Mouse (Mus musculus) spleen, adult 2 months (tissue): ENCODE measurements around the gene Nfib.

Experiments
- CTCF ChIP-seq: fragments of 200-500 bp; IDR thresholded peaks from 2 replicates; pipeline ENCODE4 v1.5.1; 2011; ENCODE audit warnings: mild to moderate bottlenecking, inconsistent platforms; ENCODE audit not compliant: insufficient read depth, insufficient read length, insufficient replicate concordance; ENCODE audit errors: extremely low read depth
- POLR2A ChIP-seq: fragments of 200-500 bp; IDR thresholded peaks from 2 replicates; pipeline ENCODE4 v1.6.1; 2011; ENCODE audit warnings: low read depth, low read length, inconsistent platforms

DNA sequence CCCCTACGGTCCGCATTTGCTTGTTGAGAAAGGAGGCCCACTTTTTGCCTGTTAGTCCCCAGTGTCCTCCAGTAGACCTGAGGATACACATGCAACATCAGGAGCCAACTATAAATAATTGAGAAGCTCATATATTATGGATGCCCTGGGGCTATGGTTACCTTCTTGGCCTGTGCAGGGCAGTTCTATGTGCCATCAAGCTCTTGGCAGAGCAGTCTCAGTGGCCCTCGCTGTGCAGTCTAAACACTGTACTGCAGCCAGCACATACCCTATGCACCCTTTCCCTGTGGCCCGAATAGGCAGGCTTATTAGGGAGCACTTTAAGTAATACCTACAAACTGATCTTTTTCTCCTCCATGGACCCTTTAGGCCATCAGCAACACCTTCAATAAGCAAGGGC, 185.6 kb downstream of the Nfib start:
- TF ChIP-seq CTCF (no peak), POLR2A (no peak)
